Mouse (Mus musculus) MEL (cell line): Measurements from ENCODE around the gene Naga. TPM values are rescaled to one million over a fixed set of nuclear protein-coding genes. Genes with fewer than 3 reads are reported as not detected.

Experiments
- DNase-seq: peaks from one replicate; pipeline ENCODE4 v3.0.0; 2011; ENCODE audit warnings: low read depth, low spot score
- H3K27ac ChIP-seq: 2 replicates; pipeline ENCODE4 v1.5.1; 2012; ENCODE audit warnings: low read depth, mild to moderate bottlenecking, control low read depth, low read length, moderate library complexity; ENCODE audit not compliant: control insufficient read depth
- H3K27me3 ChIP-seq, 2 experiments: fragments of 150-350 bp in 1 of 2; sonication (generic) in 1 of 2; 2 replicates each; pipeline ENCODE4 v1.6.1; 2012; ENCODE audit warnings: low read length in 2 of 2, mild to moderate bottlenecking in 2 of 2, improper control_type of control experiment in 1 of 2, moderate library complexity in 1 of 2; ENCODE audit not compliant: insufficient read depth in 2 of 2, control insufficient read depth in 1 of 2
- H3K36me3 ChIP-seq, 2 experiments: 2 replicates each; pipeline ENCODE4 v1.6.1; 2012 to 2014; ENCODE audit warnings: low read length in 2 of 2, improper control_type of control experiment in 1 of 2, inconsistent platforms in 1 of 2, mild to moderate bottlenecking in 1 of 2; ENCODE audit not compliant: insufficient read depth in 2 of 2, control insufficient read depth in 1 of 2
- H3K4me1 ChIP-seq, 2 experiments: fragments of 150-350 bp in 1 of 2; sonication (generic) in 1 of 2; 2 replicates each; pipeline ENCODE4 v1.6.1; 2012; ENCODE audit warnings: low read length in 2 of 2, improper control_type of control experiment in 1 of 2, mild to moderate bottlenecking in 1 of 2; ENCODE audit not compliant: insufficient read depth in 2 of 2, control insufficient read depth in 1 of 2
- H3K4me3 ChIP-seq, 2 experiments: fragments of 150-350 bp in 1 of 2; sonication (generic) in 1 of 2; 2 replicates each; pipeline ENCODE4 v1.5.1; 2012; ENCODE audit warnings: low read depth in 2 of 2, low read length in 2 of 2, mild to moderate bottlenecking in 2 of 2, moderate library complexity in 2 of 2, control low read depth in 1 of 2, improper control_type of control experiment in 1 of 2; ENCODE audit not compliant: control insufficient read depth in 1 of 2, insufficient read depth in 1 of 2
- H3K79me2 ChIP-seq: 2 replicates; pipeline ENCODE4 v1.6.1; 2012; ENCODE audit warnings: mild to moderate bottlenecking, low read length, moderate library complexity; ENCODE audit not compliant: control insufficient read depth, poor library complexity, insufficient read depth
- H3K9ac ChIP-seq: 2 replicates; pipeline ENCODE4 v1.6.1; 2012; ENCODE audit warnings: low read depth, mild to moderate bottlenecking, control low read depth, low read length, moderate library complexity; ENCODE audit not compliant: control insufficient read depth, poor library complexity, severe bottlenecking
- H3K9me3 ChIP-seq: fragments of 150-350 bp; sonication (generic); replicated peaks from 2 replicates; pipeline ENCODE4 v1.6.1; 2012; ENCODE audit warnings: mild to moderate bottlenecking, low read length, improper control_type of control experiment, moderate library complexity; ENCODE audit not compliant: insufficient read depth
- BHLHE40 ChIP-seq: IDR thresholded peaks from 2 replicates; pipeline ENCODE4 v1.6.1; 2012; ENCODE audit warnings: low read depth, mild to moderate bottlenecking, inconsistent platforms, low read length, improper control_type of control experiment, borderline replicate concordance
- CHD2 ChIP-seq: IDR thresholded peaks from 2 replicates; pipeline ENCODE4 v1.6.1; 2011; ENCODE audit warnings: low read length, improper control_type of control experiment
- CTCF ChIP-seq, 3 experiments: IDR thresholded peaks in 2 of 3; conservative IDR thresholded peaks in 1 of 3; 2 replicates each; pipeline ENCODE4 v1.5.1; 2011 to 2012; ENCODE audit warnings: low read length in 3 of 3, low read depth in 2 of 3, mild to moderate bottlenecking in 2 of 3, improper control_type of control experiment in 1 of 3, inconsistent platforms in 1 of 3, mixed read lengths in 1 of 3, moderate library complexity in 1 of 3; ENCODE audit not compliant: control insufficient read depth in 1 of 3, insufficient read depth in 1 of 3, poor library complexity in 1 of 3, severe bottlenecking in 1 of 3
- E2F4 ChIP-seq: IDR thresholded peaks from 2 replicates; pipeline ENCODE4 v1.6.1; 2011; ENCODE audit warnings: low read depth, low read length, improper control_type of control experiment, borderline replicate concordance
- ELF1 ChIP-seq: IDR thresholded peaks from 2 replicates; pipeline ENCODE4 v1.6.1; 2014; ENCODE audit warnings: low read depth, mild to moderate bottlenecking, inconsistent platforms, low read length, improper control_type of control experiment, moderate library complexity
- EP300 ChIP-seq, 2 experiments: IDR thresholded peaks; 2 replicates each; pipeline ENCODE4 v1.6.1; 2011; ENCODE audit warnings: improper control_type of control experiment in 2 of 2, low read length in 2 of 2, low read depth in 1 of 2, mild to moderate bottlenecking in 1 of 2
- ETS1 ChIP-seq: IDR thresholded peaks from 2 replicates; pipeline ENCODE4 v1.6.1; 2012; ENCODE audit warnings: low read depth, mild to moderate bottlenecking, inconsistent platforms, low read length, improper control_type of control experiment, moderate library complexity
- GABPA ChIP-seq: IDR thresholded peaks from 2 replicates; pipeline ENCODE4 v1.6.1; 2012; ENCODE audit warnings: low read depth, mild to moderate bottlenecking, inconsistent platforms, low read length, improper control_type of control experiment, moderate library complexity
- GATA1 ChIP-seq: IDR thresholded peaks from 2 replicates; pipeline ENCODE4 v1.6.1; 2011; ENCODE audit warnings: low read depth, low read length, improper control_type of control experiment
- HCFC1 ChIP-seq: IDR thresholded peaks from 2 replicates; pipeline ENCODE4 v1.6.1; 2012; ENCODE audit warnings: low read depth, mild to moderate bottlenecking, inconsistent platforms, low read length, improper control_type of control experiment, moderate library complexity
- MAFK ChIP-seq: IDR thresholded peaks from 2 replicates; pipeline ENCODE4 v1.6.1; 2011; ENCODE audit warnings: low read depth, mild to moderate bottlenecking, low read length, improper control_type of control experiment, borderline replicate concordance
- MAX ChIP-seq: IDR thresholded peaks from 2 replicates; pipeline ENCODE4 v1.6.1; 2011; ENCODE audit warnings: low read length, improper control_type of control experiment
- MAZ ChIP-seq: IDR thresholded peaks from 2 replicates; pipeline ENCODE4 v1.6.1; 2012; ENCODE audit warnings: low read depth, mild to moderate bottlenecking, inconsistent platforms, low read length, improper control_type of control experiment
- MEF2A ChIP-seq: IDR thresholded peaks from 2 replicates; pipeline ENCODE4 v1.6.1; 2014; ENCODE audit warnings: low read depth, mild to moderate bottlenecking, inconsistent platforms, low read length, improper control_type of control experiment; ENCODE audit not compliant: poor library complexity, insufficient replicate concordance, severe bottlenecking; ENCODE audit errors: extremely low read depth
- MXI1 ChIP-seq: IDR thresholded peaks from 2 replicates; pipeline ENCODE4 v1.6.1; 2011; ENCODE audit warnings: mild to moderate bottlenecking, low read depth, low read length, improper control_type of control experiment
- MYB ChIP-seq: IDR thresholded peaks from 2 replicates; pipeline ENCODE4 v1.6.1; 2011; ENCODE audit warnings: mild to moderate bottlenecking, low read depth, low read length, improper control_type of control experiment
- MYC ChIP-seq: IDR thresholded peaks from 2 replicates; pipeline ENCODE4 v1.6.1; 2011; ENCODE audit warnings: low read depth, mild to moderate bottlenecking, low read length, improper control_type of control experiment, moderate library complexity
- NELFE ChIP-seq: IDR thresholded peaks from 2 replicates; pipeline ENCODE4 v1.6.1; 2011; ENCODE audit warnings: low read depth, low read length, improper control_type of control experiment
- POLR2A ChIP-seq, 2 experiments: IDR thresholded peaks; 2 replicates each; pipeline ENCODE4 v1.6.1; 2011 to 2012; ENCODE audit warnings: low read length in 2 of 2, mild to moderate bottlenecking in 2 of 2, control low read depth in 1 of 2, improper control_type of control experiment in 1 of 2, low read depth in 1 of 2, moderate library complexity in 1 of 2; ENCODE audit not compliant: control insufficient read depth in 1 of 2, insufficient read depth in 1 of 2, poor library complexity in 1 of 2
- POLR2AphosphoS2 ChIP-seq: IDR thresholded peaks from 2 replicates; pipeline ENCODE4 v1.6.1; 2011; ENCODE audit warnings: low read length, improper control_type of control experiment
- RAD21 ChIP-seq: IDR thresholded peaks from 2 replicates; pipeline ENCODE4 v1.6.1; 2011; ENCODE audit warnings: mild to moderate bottlenecking, low read depth, low read length, improper control_type of control experiment
- RCOR1 ChIP-seq: IDR thresholded peaks from 2 replicates; pipeline ENCODE4 v1.6.1; 2012; ENCODE audit warnings: low read depth, mild to moderate bottlenecking, inconsistent platforms, low read length, improper control_type of control experiment
- SIN3A ChIP-seq: IDR thresholded peaks from 2 replicates; pipeline ENCODE4 v1.6.1; 2012; ENCODE audit warnings: low read length, improper control_type of control experiment, inconsistent platforms
- TBP ChIP-seq: IDR thresholded peaks from 2 replicates; pipeline ENCODE4 v1.8.0; 2011; ENCODE audit warnings: low read depth, low read length, improper control_type of control experiment
- UBTF ChIP-seq: IDR thresholded peaks from 2 replicates; pipeline ENCODE4 v1.6.1; 2012; ENCODE audit warnings: low read depth, mild to moderate bottlenecking, inconsistent platforms, low read length, improper control_type of control experiment, moderate library complexity, borderline replicate concordance; ENCODE audit not compliant: insufficient read depth
- USF1 ChIP-seq: IDR thresholded peaks from 2 replicates; pipeline ENCODE4 v1.6.1; 2014; ENCODE audit warnings: low read depth, mild to moderate bottlenecking, inconsistent platforms, low read length, improper control_type of control experiment, moderate library complexity
- polyA plus RNA-seq, 2 experiments: library from polyadenylated mRNA; stranded (reverse) in 1 of 2; unstranded in 1 of 2; fragments of >175 nt in 1 of 2; fragments of >200 nt in 1 of 2; gene quantifications; 2 replicates each; pipeline versions ENCODE4 v1.2.1 to v1.2.4; 2012; ENCODE audit warnings: low replicate concordance in 2 of 2, low read depth in 1 of 2; ENCODE audit not compliant: insufficient read length in 2 of 2, insufficient read depth in 1 of 2, missing spikeins in 1 of 2
- total RNA-seq: library from RNA; depleted of rRNA; stranded (reverse); fragments of 300-350 nt; gene quantifications from 2 replicates; pipeline ENCODE4 v1.2.3, GENCODE M21; 2012

Naga gene
- total and polyA plus RNA-seq, 3 experiments = 26.4 to 59.5 TPM; not detected in 1

GRCm38 (mm10) chr15:82358431-82359260 lies 19.9 kb upstream of the Naga start:
- H3K27ac ChIP-seq = no peak overlapping the region
- no peaks in the 10 kb centered on the region for H3K9me3 ChIP-seq
- H3K4me3 ChIP-seq = no peak overlapping the region
- no peak overlapping the region for H3K9ac ChIP-seq
- peaks cover 4% of the 10 kb centered on the region for H3K79me2 ChIP-seq
- H3K4me1 ChIP-seq = peaks cover 8 to 13% of the 10 kb centered on the region in 2 experiments
- no peak for DNase-seq
- TF ChIP-seq RAD21 (no peak), POLR2AphosphoS2 (no peak), BHLHE40 (no peak), MAFK (no peak), ETS1 (no peak), SIN3A (no peak), E2F4 (no peak), EP300 (IDR thresholded peaks at IDR 0.05; ENCODE audit: low read depth in 1 of 2, low read length in 2 of 2) (no peak), MYC (no peak), POLR2A (IDR thresholded peaks at IDR 0.05; ENCODE audit: control insufficient read depth in 1 of 2, insufficient read depth in 1 of 2, low read depth in 1 of 2, low read length in 2 of 2, poor library complexity in 1 of 2) (no peak)
- peaks cover 0 to 5% of the 10 kb centered on the region in 2 experiments; a peak in 2 of 4 replicates for H3K36me3 ChIP-seq
- no peaks in the 10 kb centered on the region for H3K27me3 ChIP-seq

DNA sequence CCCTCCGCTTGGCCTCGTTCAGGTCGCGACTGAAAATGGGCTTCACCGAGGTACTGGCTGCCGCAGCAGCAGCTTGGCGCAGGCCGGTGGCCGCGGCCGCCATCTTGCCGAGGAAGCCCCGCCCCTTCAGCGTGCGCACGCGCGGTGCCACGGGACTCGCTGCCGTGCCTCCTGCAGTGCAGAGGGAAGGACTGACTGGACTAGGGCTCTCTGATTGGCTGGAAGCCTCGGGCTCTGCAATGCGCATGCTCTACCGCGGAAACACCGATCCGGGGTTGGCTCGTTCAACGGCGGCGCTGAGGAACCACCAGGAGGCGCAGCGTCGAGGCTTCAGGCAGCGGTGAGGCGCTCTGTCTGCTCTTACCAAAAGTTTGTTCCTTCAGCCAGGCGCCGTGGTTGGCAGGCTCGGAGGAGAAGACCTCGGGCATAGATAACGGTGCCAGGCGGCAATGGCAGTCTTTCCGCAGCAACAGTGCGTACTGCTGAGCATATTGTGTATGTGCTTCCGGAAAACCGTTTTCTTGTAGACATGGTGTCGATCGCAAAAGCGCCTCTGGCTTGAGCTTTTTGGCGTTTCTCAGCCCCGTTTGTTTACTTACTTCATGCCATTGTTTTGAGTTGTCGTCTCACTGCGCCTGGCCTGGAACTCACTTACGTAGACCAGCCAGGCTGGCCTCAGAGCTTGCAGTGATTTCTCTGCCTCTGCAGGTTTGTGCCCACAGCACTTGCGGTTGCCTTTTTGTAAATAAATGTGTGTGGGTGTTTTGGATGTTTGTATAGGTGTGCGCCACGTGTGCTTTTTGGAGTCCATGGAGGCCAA lies 15.6 kb upstream of the Naga start, which contains the start of gene Ndufa6:
Gene Ndufa6 (minus strand): TSS at position 197 of the 820 bp plus-strand sequence.
- peak; percentile 98 for DNase-seq
- Histone ChIP-seq H3K27me3 (no peaks in the 10 kb centered on the region), H3K9me3 (no peaks in the 10 kb centered on the region), H3K79me2 (peaks cover 25% of the 10 kb centered on the region), H3K4me3 (peak within 1 kb of the TSS; percentile 84), H3K9ac (peak within 1 kb of the TSS; percentile 88), H3K27ac (peak within 1 kb of the TSS; percentile 73), H3K4me1 (peaks cover 9 to 24% of the 10 kb centered on the region in 2 experiments), H3K36me3 (peaks cover 0 to 21% of the 10 kb centered on the region in 2 experiments; a peak in 2 of 4 replicates)
- TF ChIP-seq NELFE = peak; percentile 95
- TF ChIP-seq EP300 (IDR thresholded peaks at IDR 0.05; ENCODE audit: low read depth in 1 of 2, low read length in 2 of 2) = no peak
- TF ChIP-seq MYC = no peak
- no peak; the same call in 1 of the 2 replicates for TF ChIP-seq RCOR1
- TF ChIP-seq MAFK = no peak
- peak; percentile 68 for TF ChIP-seq MXI1
- peak; percentile 73; the same call in 1 of the 2 replicates for TF ChIP-seq TBP
- TF ChIP-seq BHLHE40 = 0 out of 2 replicates have a peak, but pooled peaks have one; percentile 30
- TF ChIP-seq USF1 = peak; percentile 56
- no peak for TF ChIP-seq MAZ
- TF ChIP-seq SIN3A = peak; percentile 85
- TF ChIP-seq ELF1 = no peak; the same call in 1 of the 2 replicates
- peak; percentile 52 for TF ChIP-seq MAX
- TF ChIP-seq MEF2A = no peak
- 0 out of 2 replicates have a peak, but pooled peaks have one; percentile 12 for TF ChIP-seq GATA1
- TF ChIP-seq CHD2 = no peak
- TF ChIP-seq POLR2A (IDR thresholded peaks at IDR 0.05; ENCODE audit: control insufficient read depth in 1 of 2, insufficient read depth in 1 of 2, low read depth in 1 of 2, low read length in 2 of 2, poor library complexity in 1 of 2) = peak; percentile 96 to 99
- TF ChIP-seq UBTF = 0 out of 2 replicates have a peak, but pooled peaks have one; percentile 42
- no peak for TF ChIP-seq GABPA
- peak; percentile 81 for TF ChIP-seq HCFC1
- peak; percentile 87 for TF ChIP-seq POLR2AphosphoS2
- TF ChIP-seq E2F4 = no peak
- no peak for TF ChIP-seq MYB
- peak; percentile 72 to 96 (median 91) for TF ChIP-seq CTCF (IDR thresholded peaks at IDR 0.05 in 2 of 3, conservative IDR thresholded peaks at IDR 0.05 in 1 of 3; ENCODE audit: control insufficient read depth in 1 of 3, insufficient read depth in 1 of 3, low read depth in 2 of 3, low read length in 3 of 3, poor library complexity in 1 of 3, severe bottlenecking in 1 of 3)
